In the genomic region with DNA sequence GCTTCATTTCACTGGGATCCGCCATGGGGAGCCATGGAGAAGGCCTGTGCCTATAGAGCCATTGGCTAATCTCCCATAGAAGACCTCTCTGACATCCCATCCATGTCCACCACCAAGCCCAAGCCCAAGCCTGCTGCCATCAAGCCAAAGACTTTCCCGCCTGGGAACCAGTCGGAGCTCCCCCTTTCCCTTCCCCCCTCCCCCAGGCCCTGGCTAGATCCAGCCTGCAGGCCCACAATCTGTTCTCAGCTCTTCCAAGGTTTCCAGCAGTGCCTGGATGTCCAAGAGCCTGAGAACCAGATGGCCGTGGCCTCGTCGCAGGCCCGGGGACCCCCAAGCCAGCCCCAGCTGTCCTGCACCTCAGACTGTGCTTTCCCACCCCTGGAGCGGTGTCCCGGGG, we compare ENCODE assay signal across 29 mouse cellular contexts.
"Had no signal": no experiment of that assay in that cellular context is flagged by ENCODE, and none has a peak within 500 bp of the region (broad histone marks: within the 10 kb centered on the region; RNA-seq: fewer than 3 reads in every experiment).

No protein-coding gene starts in this region.

- H3K4me1 ChIP-seq: heart, embryonic 12.5 days; heart, embryonic 15.5 days; hindbrain, embryonic 10.5 days; hindbrain, embryonic 12.5 days; hindbrain, embryonic 13.5 days; hindbrain, embryonic 15.5 days; intestine, embryonic 15.5 days; kidney, embryonic 15.5 days had no signal

- H3K9me3 ChIP-seq: heart, embryonic 13.5 days; heart, embryonic 15.5 days; hindbrain, embryonic 10.5 days; hindbrain, embryonic 12.5 days; hindbrain, embryonic 13.5 days; hindbrain, embryonic 15.5 days; intestine, embryonic 15.5 days; kidney, embryonic 15.5 days had no signal

- DNase-seq: heart, postnatal 10 days; heart, postnatal 14 days; heart, postnatal 4 days; kidney, adult 11 months; kidney, adult 18-20 months; kidney, adult 2 months; kidney, adult 8-10 months; kidney, adult 9 months; kidney, postnatal 10 days; kidney, postnatal 14 days; kidney, postnatal 25 days; kidney, postnatal 36 days; kidney, postnatal 4 days; layer of hippocampus, adult 9-11 months; layer of hippocampus, postnatal 36 days had no signal

- H3K36me3 ChIP-seq: heart, embryonic 12.5 days; heart, embryonic 13.5 days; heart, embryonic 15.5 days; hindbrain, embryonic 10.5 days; hindbrain, embryonic 12.5 days; hindbrain, embryonic 13.5 days; hindbrain, embryonic 15.5 days; intestine, embryonic 15.5 days; kidney, embryonic 15.5 days had no signal

- H3K4me3 ChIP-seq: heart, embryonic 12.5 days; heart, embryonic 13.5 days; heart, embryonic 15.5 days; hindbrain, embryonic 10.5 days; hindbrain, embryonic 12.5 days; hindbrain, embryonic 13.5 days; hindbrain, embryonic 15.5 days; intestine, embryonic 15.5 days; kidney, embryonic 15.5 days; layer of hippocampus, adult 2 months; left cerebral cortex, adult 2 months had no signal

- H3K27ac ChIP-seq: heart, embryonic 13.5 days; heart, embryonic 15.5 days; hindbrain, embryonic 10.5 days; hindbrain, embryonic 12.5 days; hindbrain, embryonic 13.5 days; hindbrain, embryonic 14.5 days; hindbrain, embryonic 15.5 days; hindbrain, postnatal 0 days; intestine, embryonic 15.5 days; kidney, embryonic 15.5 days; kidney, postnatal 0 days; layer of hippocampus, adult 2 months; left cerebral cortex, adult 2 months had no signal

- H3K27me3 ChIP-seq: heart, embryonic 12.5 days; heart, embryonic 13.5 days; heart, embryonic 15.5 days; hindbrain, embryonic 12.5 days; hindbrain, embryonic 13.5 days; hindbrain, embryonic 15.5 days; intestine, embryonic 15.5 days; kidney, embryonic 15.5 days had no signal
